Mouse (Mus musculus) gastrocnemius, postnatal 36 days (tissue): Measurements from ENCODE around the gene Pxt1. TPM values are rescaled to one million over a fixed set of nuclear protein-coding genes. Genes with fewer than 3 reads are reported as not detected.
A peak's percentile ranks its signal among the peaks of the same experiment; 100 is the strongest.

Experiments
- DNase-seq, 2 experiments: peaks; one replicate each; pipeline ENCODE4 v3.0.0; 2022
- intact Hi-C: fragments of 180-260 bp; cut with DNase I; formaldehyde crosslinking; loops from one replicate; pipeline ENCODE4 v1.15.1; 2025
- total RNA-seq, 2 experiments: library from RNA; stranded (reverse); gene quantifications; 2 replicates each; pipeline ENCODE4 v1.2.3; 2021

Gene Pxt1
- total RNA-seq, 2 experiments from 2014 or later = not detected

DNA sequence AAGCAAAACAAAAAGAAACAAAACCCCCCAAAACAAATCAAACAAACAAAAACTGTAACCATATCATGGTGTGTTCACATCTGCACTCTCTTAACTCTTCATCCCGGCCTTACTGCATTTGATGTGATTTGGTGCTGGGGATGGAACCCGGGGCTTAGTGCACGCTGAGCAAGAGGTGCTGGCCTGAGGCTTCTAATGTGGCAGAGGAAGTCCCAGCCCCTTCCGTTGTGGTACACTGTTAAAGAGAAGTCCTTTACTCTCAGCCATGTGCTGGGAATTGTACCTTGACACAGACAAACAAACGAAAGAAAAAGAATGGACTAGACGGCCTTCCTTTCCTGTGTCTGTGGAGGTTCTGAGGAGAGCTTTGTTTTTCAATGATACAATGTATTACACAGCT, 21.5 kb downstream of the Pxt1 start:
- no peak for DNase-seq
- intact Hi-C loops = loop anchor here (5.0 kb wide), 1 partner anchor 145 kb away; no protein-coding TSS in a partner anchor

- intact Hi-C loops = loop anchor here (5.0 kb wide), 1 partner anchor 144 kb away; no protein-coding TSS in a partner anchor
These were observed 22.6 kb downstream of the Pxt1 start for GRCm38 (mm10) chr17:28921086-28921485.

GRCm38 (mm10) chr17:28916520-28916919, 27.1 kb downstream of the Pxt1 start:
- intact Hi-C loops = no loop called here
- no peak for DNase-seq

More at GRCm38 (mm10) chr17:28921086-28921485, 22.6 kb downstream of the Pxt1 start:
- no peak for DNase-seq

DNA sequence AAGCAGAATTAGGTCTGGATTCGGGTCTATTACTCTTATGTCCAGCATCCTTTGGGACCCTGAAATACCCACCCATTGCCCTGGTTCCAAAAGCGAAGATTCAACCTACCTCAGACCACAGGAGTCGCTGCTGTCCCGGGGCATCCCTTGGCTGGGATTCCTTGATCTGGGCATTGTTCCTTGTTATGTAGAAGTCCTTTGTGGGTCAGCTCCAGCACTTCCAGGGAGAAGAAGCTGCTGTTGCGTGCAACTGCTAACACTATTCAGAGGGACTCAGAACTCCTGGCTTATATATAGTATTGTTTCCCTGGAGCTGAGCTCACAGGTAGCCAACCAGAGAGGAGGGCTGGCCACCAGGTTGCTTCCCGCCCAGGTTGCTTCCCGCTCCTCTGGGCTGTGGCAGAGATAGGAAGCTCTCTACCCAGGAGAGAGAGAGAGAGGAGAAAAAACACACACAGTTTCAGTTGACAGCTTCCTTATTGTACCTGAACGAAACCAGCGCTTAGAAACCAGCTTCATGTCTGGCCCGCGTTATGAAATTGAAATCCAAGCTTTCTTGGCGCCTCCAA, 28.5 kb downstream of the Pxt1 start, which contains the start of gene 4930539E08Rik:
TSS of gene 4930539E08Rik (minus strand) at position 265 of the 569 bp plus-strand sequence.
- no peak for DNase-seq
- intact Hi-C loops = no loop called here

DNA sequence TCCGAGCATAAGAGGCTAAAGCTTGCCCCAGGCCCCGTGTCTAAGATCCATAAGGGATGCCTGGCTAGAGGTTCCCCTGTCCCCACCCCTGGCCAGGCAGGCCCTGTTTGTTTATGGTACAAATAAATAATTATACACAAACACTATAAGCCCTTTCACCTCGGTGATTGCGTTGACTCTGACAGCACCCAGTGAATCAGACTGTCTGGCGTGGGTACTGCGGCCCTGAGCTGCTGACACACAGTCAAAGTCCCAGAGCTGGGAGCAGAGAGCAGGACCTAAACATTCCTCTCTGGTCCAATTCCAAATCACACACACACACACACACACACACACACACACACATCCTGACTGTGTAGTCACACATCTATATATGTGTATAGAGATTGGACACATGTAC, 29.7 kb downstream of the Pxt1 start:
- intact Hi-C loops = no loop called here
- no peak for DNase-seq

DNA sequence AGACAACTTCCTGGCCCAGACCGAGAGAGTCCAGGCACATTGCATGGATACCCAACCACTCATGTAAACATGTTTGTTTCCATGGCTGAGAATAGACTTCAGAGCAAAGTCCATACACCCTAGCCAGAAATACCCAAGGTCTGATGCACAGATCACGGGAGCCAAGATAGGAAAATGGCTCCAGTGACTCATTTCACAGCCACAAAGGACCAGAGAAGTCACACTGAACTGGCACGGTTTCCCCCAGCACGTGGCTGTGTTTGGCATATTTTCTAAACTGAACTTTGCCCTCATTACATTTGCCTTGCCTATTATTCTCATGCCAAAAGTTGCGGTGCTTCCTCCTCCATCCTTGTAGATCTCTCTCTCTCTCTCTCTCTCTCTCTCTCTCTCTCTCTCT, 30.4 kb downstream of the Pxt1 start:
- intact Hi-C loops = no loop called here
- no peak for DNase-seq

DNA sequence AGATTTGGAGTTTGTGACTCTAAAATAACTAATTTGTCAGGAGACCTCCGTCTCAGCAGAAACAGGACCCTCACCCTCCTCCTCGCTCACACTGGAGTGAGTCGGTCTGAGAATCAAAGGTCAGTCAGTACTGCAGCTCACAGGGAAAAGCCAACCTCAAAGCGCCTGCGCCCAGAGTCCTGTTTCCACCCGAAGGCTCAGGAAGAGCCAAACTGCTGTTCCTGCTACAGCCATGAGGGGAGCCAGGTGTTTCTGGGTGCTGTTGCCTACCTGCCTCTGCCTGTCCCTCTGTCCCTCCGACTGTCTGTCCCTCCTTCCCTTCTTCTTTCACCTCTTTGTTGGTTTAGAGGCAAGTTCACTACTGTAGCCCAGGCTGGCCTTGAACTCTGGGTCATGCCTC, 33.5 kb downstream of the Pxt1 start:
- DNase-seq = no peak
- intact Hi-C loops = no loop called here

DNA sequence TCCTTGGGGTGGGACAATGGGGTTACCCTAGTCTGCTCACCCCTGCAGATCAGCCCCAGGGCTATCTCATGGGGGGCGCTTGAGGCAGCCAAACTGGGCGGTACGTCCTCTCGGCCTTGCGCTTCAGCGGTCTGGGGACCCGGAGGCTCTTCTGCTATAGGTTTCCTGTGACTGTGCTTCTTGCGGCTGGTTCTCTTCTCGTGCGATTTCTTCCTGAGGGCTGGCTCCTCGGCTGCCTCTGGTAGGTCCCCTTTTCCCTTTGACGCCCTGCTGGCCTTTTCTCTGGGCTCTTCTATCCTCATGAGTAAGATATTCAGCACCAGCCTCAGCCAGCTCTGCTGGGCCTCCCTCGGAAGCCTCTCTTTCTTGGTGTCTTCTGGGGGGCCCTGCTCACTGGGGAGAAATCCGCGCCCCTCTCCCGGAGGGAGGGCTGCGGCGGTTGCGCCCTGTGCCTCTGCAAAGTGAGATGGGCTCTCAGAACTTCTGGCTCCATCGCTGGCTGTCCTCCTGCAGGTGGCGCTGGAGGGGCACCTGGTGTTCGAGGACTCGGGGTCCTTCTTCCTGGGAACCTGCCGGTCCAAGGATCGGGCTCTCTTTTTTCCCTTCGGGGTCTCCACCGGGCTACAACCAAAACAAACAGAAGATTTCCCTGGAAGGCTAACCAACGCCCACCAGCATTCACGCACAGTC, 34.2 kb downstream of the Pxt1 start:
- no peak for DNase-seq
- intact Hi-C loops = no loop called here

DNA sequence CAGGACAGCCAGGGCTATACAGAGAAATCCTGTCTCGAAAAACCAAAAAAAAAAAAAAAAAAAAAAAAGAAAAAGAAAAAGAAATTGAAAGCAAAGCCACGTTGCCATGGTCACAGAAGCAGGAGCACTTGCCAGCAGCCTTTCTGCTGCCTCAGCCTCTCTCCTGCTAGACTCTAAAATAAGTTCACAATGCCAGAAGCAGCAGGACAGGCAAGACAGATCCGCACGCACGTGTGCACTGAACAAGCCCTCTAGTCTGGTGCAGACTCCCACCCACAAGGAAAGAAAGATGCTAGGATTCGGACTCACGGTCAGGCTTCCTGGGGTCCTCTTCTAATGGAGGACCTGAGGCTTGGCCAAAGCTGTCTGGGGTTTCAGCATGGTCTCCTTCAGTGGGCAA, 35.7 kb downstream of the Pxt1 start:
- intact Hi-C loops = no loop called here
- DNase-seq = no peak

DNA sequence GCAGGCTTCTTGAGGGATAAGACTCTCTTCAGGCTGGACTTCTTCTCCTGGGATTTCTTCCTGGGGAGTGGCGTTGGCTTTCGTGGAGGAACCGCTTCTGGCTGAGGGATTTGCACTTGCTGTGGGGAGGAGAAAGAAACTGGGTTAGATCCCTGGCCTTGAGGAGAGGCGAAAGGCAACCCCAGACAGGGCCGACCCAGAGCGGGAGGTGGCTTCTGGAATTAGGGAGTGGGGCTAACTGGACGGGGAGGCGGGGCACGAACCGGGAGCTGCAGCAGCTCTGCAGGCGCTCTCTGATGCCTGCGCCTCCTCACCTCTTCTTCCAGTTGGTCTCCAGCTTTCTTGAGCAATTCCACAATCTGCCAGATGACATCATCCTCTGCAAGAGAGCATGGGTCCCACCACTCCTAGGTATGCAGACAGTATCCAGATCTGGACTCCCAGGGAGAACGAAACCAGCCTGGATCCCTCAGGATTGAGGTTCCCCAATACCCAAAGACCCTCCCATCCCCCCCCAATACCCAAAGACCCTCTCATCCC, 38.2 kb downstream of the Pxt1 start:
- intact Hi-C loops = no loop called here
- no peak for DNase-seq

GRCm38 (mm10) chr17:28904546-28905376, 38.9 kb downstream of the Pxt1 start:
- peak; percentile 61 to 70 for DNase-seq
- intact Hi-C loops = no loop called here

DNA sequence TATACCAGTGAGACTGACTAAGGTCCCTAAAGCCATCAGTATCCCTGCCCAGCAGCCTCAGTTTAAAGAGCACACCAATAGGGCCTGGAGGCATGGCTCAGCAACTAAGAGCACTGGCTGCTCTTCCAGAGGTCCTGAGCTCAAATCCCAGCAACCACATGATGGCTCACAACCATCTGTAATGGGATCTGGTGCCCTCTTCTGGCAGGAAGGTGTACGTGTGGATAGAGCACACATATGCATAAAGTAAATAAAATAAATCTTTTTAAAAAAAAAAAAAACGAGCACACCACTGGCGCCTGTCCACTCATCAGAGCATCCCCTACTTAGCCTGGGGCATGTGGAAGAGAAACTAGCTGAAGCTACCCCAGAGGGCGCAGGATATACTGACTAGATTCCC, 42.1 kb downstream of the Pxt1 start:
- no peak for DNase-seq
- intact Hi-C loops = no loop called here

DNA sequence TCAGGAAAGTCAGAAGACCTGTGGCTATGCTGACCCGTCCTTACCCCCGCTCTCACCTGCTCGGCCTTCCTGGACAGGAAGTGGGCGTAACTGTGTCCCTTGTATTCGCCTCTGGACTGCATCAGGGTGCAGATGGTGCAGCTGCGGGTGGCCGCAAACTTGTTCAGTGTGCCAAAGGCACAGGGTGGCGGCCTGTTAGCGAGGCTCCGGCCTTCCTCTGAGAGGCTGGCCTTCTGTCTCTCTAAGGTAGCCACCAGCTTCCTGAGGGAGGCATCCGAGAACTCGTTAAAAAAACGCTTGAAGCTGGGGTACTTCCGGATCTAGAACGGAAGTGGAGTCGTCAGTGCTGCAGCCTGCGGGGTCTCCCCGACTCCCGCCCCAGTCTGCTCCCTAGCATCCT, 44.2 kb downstream of the Pxt1 start:
- DNase-seq = no peak
- intact Hi-C loops = no loop called here

GRCm38 (mm10) chr17:28898249-28898648, 45.4 kb downstream of the Pxt1 start:
- intact Hi-C loops = no loop called here
- no peak for DNase-seq

- no peak for DNase-seq
These were observed 45.8 kb downstream of the Pxt1 start for GRCm38 (mm10) chr17:28897817-28898216.

DNA sequence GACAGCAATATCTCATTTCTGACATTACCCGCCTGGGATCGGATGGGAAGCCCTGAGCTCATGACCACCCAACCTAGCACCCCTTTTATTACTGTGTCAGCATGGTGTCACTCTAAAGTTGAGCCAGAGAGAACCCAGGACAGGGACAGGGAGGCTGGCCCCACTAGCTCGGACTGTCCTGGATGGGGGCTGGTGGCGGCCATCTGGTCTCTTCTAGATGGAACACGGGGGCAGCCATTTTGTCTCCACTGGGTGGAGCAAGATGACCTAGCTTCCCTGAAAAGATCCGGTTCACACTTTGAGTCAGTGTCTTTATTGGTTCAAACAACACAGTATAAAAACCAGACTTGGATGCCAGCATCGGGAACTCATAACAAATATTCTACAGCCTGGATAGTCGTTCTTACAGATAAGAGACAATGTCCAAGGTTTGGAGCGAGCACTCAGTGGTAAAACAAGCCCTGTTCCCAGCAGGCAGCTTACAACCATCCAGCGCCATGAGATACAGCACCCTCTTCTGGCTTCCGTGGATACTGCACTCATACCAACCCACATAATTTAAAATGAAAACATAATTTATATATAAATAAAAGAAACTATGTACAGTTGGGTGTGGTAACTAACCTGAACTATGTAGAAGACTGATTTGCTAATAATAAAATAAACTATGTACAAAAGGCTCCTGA, 47.4 kb downstream of the Pxt1 start:
- intact Hi-C loops = no loop called here
- DNase-seq = no peak

More at GRCm38 (mm10) chr17:28897817-28898216, 45.8 kb downstream of the Pxt1 start:
- intact Hi-C loops = no loop called here

- intact Hi-C loops = no loop called here
These were observed 48.3 kb downstream of the Pxt1 start for GRCm38 (mm10) chr17:28895217-28895875.

DNA sequence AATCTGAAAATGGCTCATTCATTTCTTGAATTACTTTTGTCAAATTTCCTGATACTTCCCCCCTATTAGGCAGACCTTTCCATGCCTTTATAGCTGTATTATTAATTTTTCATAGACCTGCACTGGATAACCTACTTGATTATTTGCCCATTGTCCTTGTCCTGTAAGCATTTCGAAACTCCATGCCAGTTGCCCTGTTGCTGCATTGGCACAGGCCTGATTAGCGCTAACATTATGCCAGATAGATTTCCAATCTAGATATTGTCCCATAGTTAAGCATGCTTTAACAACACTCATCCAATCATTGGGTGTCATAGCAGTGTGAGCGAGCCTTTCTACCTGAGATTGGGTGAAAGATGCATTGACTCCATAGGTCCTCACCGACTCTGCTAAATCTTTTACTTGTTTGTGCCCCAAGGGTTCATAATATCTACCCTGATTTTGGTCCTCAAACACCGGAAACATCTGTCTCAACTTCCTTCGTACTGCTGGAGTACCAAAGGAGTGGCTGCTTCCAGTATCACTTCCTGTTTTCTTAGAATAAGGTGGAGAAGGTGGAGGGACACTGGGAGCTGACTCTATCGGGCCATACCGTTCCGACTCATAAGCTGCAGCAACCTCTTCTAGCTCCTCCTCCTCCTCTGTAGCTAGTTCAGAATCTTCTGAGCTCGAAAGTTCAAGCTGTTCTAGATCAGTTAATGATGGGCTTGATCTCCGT, 49.4 kb downstream of the Pxt1 start:
- intact Hi-C loops = no loop called here
- no peak for DNase-seq

More at GRCm38 (mm10) chr17:28895217-28895875, 48.3 kb downstream of the Pxt1 start:
- DNase-seq = no peak

DNA sequence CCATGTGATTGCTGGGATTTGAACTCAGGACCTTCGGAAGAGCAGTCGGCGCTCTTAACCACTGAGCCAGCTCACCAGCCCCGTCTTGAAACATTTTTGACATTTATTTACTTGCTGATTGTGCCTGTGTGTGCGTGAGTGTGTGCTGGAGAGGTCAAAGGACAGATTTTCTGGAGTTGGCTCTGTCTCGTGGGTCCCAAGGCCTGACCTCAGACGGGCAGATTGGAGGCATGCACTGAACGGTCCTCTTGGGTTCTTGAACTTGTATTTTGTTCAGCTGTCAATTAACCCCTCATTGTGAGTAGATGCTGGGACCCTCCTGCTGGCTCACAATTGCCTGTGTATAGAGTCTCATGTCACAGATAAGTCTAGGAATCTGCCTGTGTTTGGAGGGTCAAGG, 57.4 kb downstream of the Pxt1 start:
- intact Hi-C loops = no loop called here
- no peak for DNase-seq
